Mouse (Mus musculus) G1E (cell line): ENCODE measurements around the gene Lce3f. TPM values are rescaled to one million over a fixed set of nuclear protein-coding genes. Genes with fewer than 3 reads are reported as not detected.

Source experiments
- ATAC-seq: 2 replicates; pipeline ENCODE4 v1.8.0; 2016; ENCODE audit warnings: mild to moderate bottlenecking; ENCODE audit not compliant: insufficient number of reproducible peaks, poor library complexity, low FRiP score, severe bottlenecking; ENCODE audit errors: extremely low read depth
- DNase-seq: peaks from one replicate; pipeline ENCODE4 v3.0.0; 2012; ENCODE audit warnings: low spot score
- H3K27me3 ChIP-seq: 2 replicates; pipeline ENCODE4 v1.6.1; 2012; ENCODE audit warnings: mild to moderate bottlenecking, low read length, inconsistent platforms; ENCODE audit not compliant: insufficient read depth
- H3K36me3 ChIP-seq: replicated peaks from 2 replicates; pipeline ENCODE3; 2012; ENCODE audit warnings: mild to moderate bottlenecking, inconsistent platforms
- H3K4me1 ChIP-seq: 2 replicates; pipeline ENCODE4 v1.6.1; 2012; ENCODE audit warnings: low read depth, low read length, inconsistent platforms, mixed read lengths; ENCODE audit not compliant: insufficient read depth
- H3K4me3 ChIP-seq: 2 replicates; pipeline ENCODE4 v1.5.1; 2012; ENCODE audit warnings: low read depth, mild to moderate bottlenecking, inconsistent platforms, low read length, moderate library complexity, mixed read lengths
- H3K9me3 ChIP-seq: replicated peaks from 2 replicates; pipeline ENCODE4 v1.6.1; 2012; ENCODE audit warnings: inconsistent platforms
- CTCF ChIP-seq: IDR thresholded peaks from 2 replicates; pipeline ENCODE4 v1.5.1; 2012; ENCODE audit warnings: low read depth, low read length, inconsistent platforms, mixed read lengths
- GATA1 ChIP-seq: IDR thresholded peaks from 2 replicates; pipeline ENCODE4 v1.6.1; 2012; ENCODE audit warnings: borderline replicate concordance, low read length, inconsistent platforms, mixed read lengths
- GATA2 ChIP-seq: IDR thresholded peaks from 2 replicates; pipeline ENCODE4 v1.6.1; 2012; ENCODE audit warnings: low read depth, low read length, inconsistent platforms, borderline replicate concordance
- POLR2AphosphoS5 ChIP-seq: IDR thresholded peaks from 2 replicates; pipeline ENCODE4 v1.6.1; 2012; ENCODE audit warnings: low read depth, low read length, inconsistent platforms; ENCODE audit not compliant: insufficient replicate concordance
- TAL1 ChIP-seq: conservative IDR thresholded peaks from 2 replicates; pipeline ENCODE4 v1.6.1; 2012; ENCODE audit warnings: low read depth, low read length, inconsistent platforms, mixed read lengths
- polyA plus RNA-seq: library from polyadenylated mRNA; stranded (reverse); fragments of >175 nt; gene quantifications from 2 replicates; pipeline ENCODE4 v1.2.3, GENCODE M21; 2012
- total RNA-seq, 2 experiments: library from RNA; stranded (forward) in 1 of 2; stranded (reverse) in 1 of 2; fragments of 200-1000 nt in 1 of 2; fragments of >200 nt in 1 of 2; fragmentation: Nextera tagmentation in 1 of 2; gene quantifications; 2 replicates each; pipeline ENCODE4 v1.2.3; 2014 to 2017

Lce3f gene
- total and polyA plus RNA-seq, 3 experiments, result not detected

GRCm38 (mm10) chr3:93023411-93024184, 31.6 kb downstream of the Lce3f start:
- H3K27me3 ChIP-seq, result no peaks in the 10 kb centered on the region
- ATAC-seq, result no peak

GRCm38 (mm10) chr3:93025486-93025885, 33.5 kb downstream of the Lce3f start:
- DNase-seq, result no peak
- H3K4me1 ChIP-seq, result no peaks in the 10 kb centered on the region
- TF ChIP-seq POLR2AphosphoS5, result no peak
- TF ChIP-seq CTCF, result no peak
- TF ChIP-seq GATA2, result no peak
- TF ChIP-seq TAL1, result no peak
- no peak for TF ChIP-seq GATA1
- no peaks in the 10 kb centered on the region for H3K27me3 ChIP-seq
- no peak for ATAC-seq
- H3K9me3 ChIP-seq, result peaks cover 2% of the 10 kb centered on the region
- no peak overlapping the region for H3K4me3 ChIP-seq
- H3K36me3 ChIP-seq, result no peaks in the 10 kb centered on the region

More at GRCm38 (mm10) chr3:93023411-93024184, 31.6 kb downstream of the Lce3f start:
- Histone ChIP-seq H3K36me3 (no peaks in the 10 kb centered on the region), H3K4me3 (no peak overlapping the region), H3K9me3 (peaks cover 2% of the 10 kb centered on the region), H3K4me1 (no peaks in the 10 kb centered on the region)
- no peak for DNase-seq
- TF ChIP-seq TAL1 (no peak), GATA2 (no peak), POLR2AphosphoS5 (no peak), GATA1 (no peak), CTCF (no peak)

- ATAC-seq, result no peak
These were observed 39.4 kb downstream of the Lce3f start for GRCm38 (mm10) chr3:93031450-93031849.

More at GRCm38 (mm10) chr3:93031450-93031849, 39.4 kb downstream of the Lce3f start:
- Histone ChIP-seq H3K36me3 (no peaks in the 10 kb centered on the region), H3K27me3 (no peaks in the 10 kb centered on the region), H3K9me3 (no peaks in the 10 kb centered on the region; the same call in 1 of the 2 replicates), H3K4me3 (no peak overlapping the region), H3K4me1 (no peaks in the 10 kb centered on the region)
- TF ChIP-seq POLR2AphosphoS5 (no peak), GATA2 (no peak), CTCF (no peak), TAL1 (no peak), GATA1 (no peak)
- DNase-seq, result no peak

Other genes starting within 250 kb of the Lce3f start
- gene Lce1g, start 239.9 kb upstream of the Lce3f start, total RNA-seq (2014; fragmentation: Nextera tagmentation), result not detected in 2 replicates
- gene Lce1g, start 239.9 kb upstream of the Lce3f start, total RNA-seq (2017), result not detected in 2 replicates
- gene Lce1g, start 239.9 kb upstream of the Lce3f start, polyA plus RNA-seq, result not detected in 2 replicates
- gene Lce1h, start 227.2 kb upstream of the Lce3f start, total RNA-seq (2014; fragmentation: Nextera tagmentation), result not detected in 2 replicates
- gene Lce1h, start 227.2 kb upstream of the Lce3f start, total RNA-seq (2017), result not detected in 2 replicates
- not detected in 2 replicates for gene Lce1h, start 227.2 kb upstream of the Lce3f start, polyA plus RNA-seq
- gene Lce1i, start 213.3 kb upstream of the Lce3f start, total RNA-seq (2014; fragmentation: Nextera tagmentation), result not detected in 2 replicates
- gene Lce1i, start 213.3 kb upstream of the Lce3f start, total RNA-seq (2017), result not detected in 2 replicates
- gene Lce1i, start 213.3 kb upstream of the Lce3f start, polyA plus RNA-seq, result not detected in 2 replicates
- gene Lce1j, start 201.7 kb upstream of the Lce3f start, total RNA-seq (2014; fragmentation: Nextera tagmentation), result not detected in 2 replicates
- gene Lce1j, start 201.7 kb upstream of the Lce3f start, total RNA-seq (2017), result not detected in 2 replicates
- not detected in 2 replicates for gene Lce1j, start 201.7 kb upstream of the Lce3f start, polyA plus RNA-seq
- gene Lce1k, start 184.3 kb upstream of the Lce3f start, total RNA-seq (2014; fragmentation: Nextera tagmentation), result not detected in 2 replicates
- not detected in 2 replicates for gene Lce1k, start 184.3 kb upstream of the Lce3f start, total RNA-seq (2017)
- not detected in 2 replicates for gene Lce1k, start 184.3 kb upstream of the Lce3f start, polyA plus RNA-seq
- not detected in 2 replicates for gene Kprp, start 165.0 kb upstream of the Lce3f start, total RNA-seq (2014; fragmentation: Nextera tagmentation)
- 0.05 and 0.06 TPM in 2 replicates for gene Kprp, start 165.0 kb upstream of the Lce3f start, total RNA-seq (2017)
- not detected in 2 replicates for gene Kprp, start 165.0 kb upstream of the Lce3f start, polyA plus RNA-seq
- not detected in 2 replicates for gene Lce1l, start 140.9 kb upstream of the Lce3f start, total RNA-seq (2014; fragmentation: Nextera tagmentation)
- gene Lce1l, start 140.9 kb upstream of the Lce3f start, total RNA-seq (2017), result not detected in 2 replicates
- gene Lce1l, start 140.9 kb upstream of the Lce3f start, polyA plus RNA-seq, result not detected in 2 replicates
- gene 2310050C09Rik, start 122.0 kb upstream of the Lce3f start, total RNA-seq (2014; fragmentation: Nextera tagmentation), result not detected in 2 replicates
- gene 2310050C09Rik, start 122.0 kb upstream of the Lce3f start, total RNA-seq (2017), result not detected in 2 replicates
- gene 2310050C09Rik, start 122.0 kb upstream of the Lce3f start, polyA plus RNA-seq, result not detected in 2 replicates
- not detected in 2 replicates for gene Lce3a, start 66.0 kb upstream of the Lce3f start, total RNA-seq (2014; fragmentation: Nextera tagmentation)
- gene Lce3a, start 66.0 kb upstream of the Lce3f start, total RNA-seq (2017), result not detected in 2 replicates
- gene Lce3a, start 66.0 kb upstream of the Lce3f start, polyA plus RNA-seq, result not detected in 2 replicates
- not detected in 2 replicates for gene Lce3b, start 59.2 kb upstream of the Lce3f start, total RNA-seq (2014; fragmentation: Nextera tagmentation)
- not detected in 2 replicates for gene Lce3b, start 59.2 kb upstream of the Lce3f start, total RNA-seq (2017)
- not detected in 2 replicates for gene Lce3b, start 59.2 kb upstream of the Lce3f start, polyA plus RNA-seq
- gene Lce3c, start 47.7 kb upstream of the Lce3f start, total RNA-seq (2014; fragmentation: Nextera tagmentation), result not detected in 2 replicates
- not detected in 2 replicates for gene Lce3c, start 47.7 kb upstream of the Lce3f start, total RNA-seq (2017)
- not detected in 2 replicates for gene Lce3c, start 47.7 kb upstream of the Lce3f start, polyA plus RNA-seq
- not detected in 2 replicates for gene Lce3d, start 34.8 kb upstream of the Lce3f start, total RNA-seq (2014; fragmentation: Nextera tagmentation)
- gene Lce3d, start 34.8 kb upstream of the Lce3f start, total RNA-seq (2017), result 0.46 TPM in 1 of 2 replicates, not detected in the other
- not detected in 2 replicates for gene Lce3d, start 34.8 kb upstream of the Lce3f start, polyA plus RNA-seq
- not detected in 2 replicates for gene Lce3e, start 25.2 kb upstream of the Lce3f start, total RNA-seq (2014; fragmentation: Nextera tagmentation)
- gene Lce3e, start 25.2 kb upstream of the Lce3f start, total RNA-seq (2017), result not detected in 2 replicates
- not detected in 2 replicates for gene Lce3e, start 25.2 kb upstream of the Lce3f start, polyA plus RNA-seq
- gene Crct1, start 23.5 kb downstream of the Lce3f start, total RNA-seq (2014; fragmentation: Nextera tagmentation), result not detected in 2 replicates
- not detected in 2 replicates for gene Crct1, start 23.5 kb downstream of the Lce3f start, total RNA-seq (2017)
- gene Crct1, start 23.5 kb downstream of the Lce3f start, polyA plus RNA-seq, result not detected in 2 replicates
- not detected in 2 replicates for gene Lce1m, start 26.8 kb downstream of the Lce3f start, total RNA-seq (2014; fragmentation: Nextera tagmentation)
- gene Lce1m, start 26.8 kb downstream of the Lce3f start, total RNA-seq (2017), result 0.38 TPM in 1 of 2 replicates, not detected in the other
- not detected in 2 replicates for gene Lce1m, start 26.8 kb downstream of the Lce3f start, polyA plus RNA-seq
- gene Gm4858, start 76.6 kb downstream of the Lce3f start, total RNA-seq (2014; fragmentation: Nextera tagmentation), result not detected in 2 replicates
- gene Gm4858, start 76.6 kb downstream of the Lce3f start, total RNA-seq (2017), result 0.27 TPM in 1 of 2 replicates, not detected in the other
- not detected in 2 replicates for gene Gm4858, start 76.6 kb downstream of the Lce3f start, polyA plus RNA-seq
- not detected in 2 replicates for gene Crnn, start 152.6 kb downstream of the Lce3f start, total RNA-seq (2014; fragmentation: Nextera tagmentation)
- 0.22 TPM in 1 of 2 replicates, not detected in the other for gene Crnn, start 152.6 kb downstream of the Lce3f start, total RNA-seq (2017)
- not detected in 2 replicates for gene Crnn, start 152.6 kb downstream of the Lce3f start, polyA plus RNA-seq
- gene Flg2, start 205.1 kb downstream of the Lce3f start, total RNA-seq (2014; fragmentation: Nextera tagmentation), result not detected in 2 replicates
- gene Flg2, start 205.1 kb downstream of the Lce3f start, total RNA-seq (2017), result under 0.01 TPM in 2 replicates
- gene Flg2, start 205.1 kb downstream of the Lce3f start, polyA plus RNA-seq, result not detected in 2 replicates